Mouse (Mus musculus) heart, embryonic 12.5 days (tissue): ENCODE results near the gene Slc6a8. TPM values are rescaled to one million over a fixed set of nuclear protein-coding genes. Genes with fewer than 3 reads are reported as not detected.
A peak's percentile ranks its signal among the peaks of the same experiment; 100 is the strongest.

Experiments used
- ATAC-seq: fragments of 200-750 bp; cut with Nextera tagmentation; 2 replicates; pipeline ENCODE4 v1.8.0; 2017; ENCODE audit warnings: moderate TSS enrichment, moderate library complexity; ENCODE audit not compliant: insufficient number of reproducible peaks, low FRiP score
- H3K27ac ChIP-seq: fragments of 300-500 bp; sonication (generic); 2 replicates; pipeline ENCODE4 v1.5.1; 2016; ENCODE audit warnings: mild to moderate bottlenecking, moderate library complexity; ENCODE audit not compliant: poor library complexity, severe bottlenecking
- H3K27me3 ChIP-seq: fragments of 300-500 bp; sonication (generic); replicated peaks from 2 replicates; pipeline ENCODE4 v1.6.1; 2016; ENCODE audit warnings: mild to moderate bottlenecking, moderate library complexity
- H3K36me3 ChIP-seq: fragments of 300-500 bp; sonication (generic); 2 replicates; pipeline ENCODE4 v1.6.1; 2016; ENCODE audit warnings: mild to moderate bottlenecking, moderate library complexity
- H3K4me1 ChIP-seq: fragments of 300-500 bp; sonication (generic); replicated peaks from 2 replicates; pipeline ENCODE4 v1.6.1; 2016; ENCODE audit warnings: mild to moderate bottlenecking
- H3K4me2 ChIP-seq: fragments of 300-500 bp; sonication (generic); 2 replicates; pipeline ENCODE4 v1.6.1; 2016; ENCODE audit warnings: mild to moderate bottlenecking, moderate library complexity
- H3K4me3 ChIP-seq: fragments of 300-500 bp; sonication (generic); 2 replicates; pipeline ENCODE4 v1.5.1; 2016; ENCODE audit warnings: mild to moderate bottlenecking
- H3K9ac ChIP-seq: fragments of 300-500 bp; sonication (generic); 2 replicates; pipeline ENCODE4 v1.6.1; 2016; ENCODE audit warnings: mild to moderate bottlenecking, moderate library complexity
- H3K9me3 ChIP-seq: fragments of 300-500 bp; sonication (generic); replicated peaks from 2 replicates; pipeline ENCODE4 v1.6.1; 2016; ENCODE audit warnings: mild to moderate bottlenecking, moderate library complexity
- WGBS: fragments of 180-500 bp; shearing (Covaris S2); methylation state at CpG from one replicate; pipeline ENCODE4 v1.1.7; 2016; 5-methylcytosine and 5-hydroxymethylcytosine counted together
- polyA plus RNA-seq: library from polyadenylated mRNA; unstranded; fragments of >200 nt; fragmentation: Nextera tagmentation; extraction: Ambion mirVana; gene quantifications from 2 replicates; pipeline ENCODE4 v1.2.1, GENCODE M21; 2016

Slc6a8 gene
- polyA plus RNA-seq, 1 experiment from 2014 or later = 8.8 TPM

DNA sequence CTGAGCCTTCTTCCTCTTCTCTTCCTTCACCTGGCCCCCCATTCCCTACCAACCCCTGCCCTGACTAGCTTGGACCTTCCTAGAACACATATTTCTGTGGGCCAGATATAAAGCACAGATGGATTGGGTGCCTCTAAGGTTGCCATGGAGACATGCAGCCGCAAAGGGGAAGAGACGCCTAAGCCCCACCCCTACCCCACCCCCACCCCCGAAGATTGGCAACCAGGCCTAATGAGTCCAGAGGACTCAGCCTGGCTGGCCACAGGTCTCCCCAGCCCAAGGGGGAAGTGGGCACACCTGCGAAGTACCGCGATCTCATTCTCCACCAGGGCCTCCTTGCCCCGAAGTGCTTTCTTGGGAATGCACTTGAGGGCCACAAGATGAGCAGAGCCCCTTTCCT lies 14.6 kb upstream of the Slc6a8 start:
- H3K4me3 ChIP-seq = no peak overlapping the region
- no peak overlapping the region for H3K27ac ChIP-seq
- H3K4me2 ChIP-seq = no peak overlapping the region
- H3K27me3 ChIP-seq = peaks cover 22% of the 10 kb centered on the region
- H3K4me1 ChIP-seq = 0 out of 2 replicates have a peak, but pooled peaks cover 4% of the 10 kb centered on the region
- WGBS = 46% methylated on average over 6 of the region's 7 CpGs
- ATAC-seq = no peak
- no peak overlapping the region for H3K9ac ChIP-seq
- H3K9me3 ChIP-seq = no peaks in the 10 kb centered on the region
- H3K36me3 ChIP-seq = no peaks in the 10 kb centered on the region

DNA sequence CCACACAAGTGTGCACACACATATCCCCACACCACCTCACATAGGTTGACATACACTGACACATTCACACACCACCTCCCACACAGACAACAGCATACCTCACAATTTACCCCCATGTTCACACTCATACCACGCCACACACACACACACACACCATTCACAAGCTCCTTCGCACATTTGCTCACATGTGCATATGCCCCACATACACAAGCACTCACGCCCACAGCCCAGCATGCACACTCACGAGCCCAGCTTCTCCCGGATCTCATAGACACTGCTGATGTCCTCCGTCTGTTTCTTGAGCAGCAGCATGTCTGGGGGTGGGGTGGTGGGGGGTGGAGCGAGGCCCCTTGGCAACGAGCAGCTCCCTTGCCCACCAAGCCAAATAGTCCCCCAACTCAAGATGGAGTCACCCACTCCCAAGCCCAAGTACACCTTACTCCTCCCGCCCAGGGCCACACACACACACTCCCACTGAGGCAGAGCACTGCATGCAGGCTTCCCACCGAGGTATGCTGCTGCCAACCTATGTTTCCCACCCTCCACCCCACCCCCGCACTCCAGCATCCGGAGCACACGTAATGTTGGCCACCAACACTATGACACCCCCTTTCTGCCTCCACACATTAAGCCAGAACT lies 13.9 kb upstream of the Slc6a8 start:
- H3K36me3 ChIP-seq = no peaks in the 10 kb centered on the region
- H3K4me3 ChIP-seq = peak overlapping the region; percentile 54; the same call in 1 of the 2 replicates
- no peaks in the 10 kb centered on the region for H3K9me3 ChIP-seq
- 0 out of 2 replicates have a peak, but pooled peaks cover 4% of the 10 kb centered on the region for H3K4me1 ChIP-seq
- peak overlapping the region; percentile 79 for H3K4me2 ChIP-seq
- no peak overlapping the region for H3K27ac ChIP-seq
- H3K27me3 ChIP-seq = peaks cover 18% of the 10 kb centered on the region
- WGBS = 61% methylated on average over 13 of the region's 13 CpGs
- ATAC-seq = peak; percentile 40
- no peak overlapping the region; the same call in 1 of the 2 replicates for H3K9ac ChIP-seq

DNA sequence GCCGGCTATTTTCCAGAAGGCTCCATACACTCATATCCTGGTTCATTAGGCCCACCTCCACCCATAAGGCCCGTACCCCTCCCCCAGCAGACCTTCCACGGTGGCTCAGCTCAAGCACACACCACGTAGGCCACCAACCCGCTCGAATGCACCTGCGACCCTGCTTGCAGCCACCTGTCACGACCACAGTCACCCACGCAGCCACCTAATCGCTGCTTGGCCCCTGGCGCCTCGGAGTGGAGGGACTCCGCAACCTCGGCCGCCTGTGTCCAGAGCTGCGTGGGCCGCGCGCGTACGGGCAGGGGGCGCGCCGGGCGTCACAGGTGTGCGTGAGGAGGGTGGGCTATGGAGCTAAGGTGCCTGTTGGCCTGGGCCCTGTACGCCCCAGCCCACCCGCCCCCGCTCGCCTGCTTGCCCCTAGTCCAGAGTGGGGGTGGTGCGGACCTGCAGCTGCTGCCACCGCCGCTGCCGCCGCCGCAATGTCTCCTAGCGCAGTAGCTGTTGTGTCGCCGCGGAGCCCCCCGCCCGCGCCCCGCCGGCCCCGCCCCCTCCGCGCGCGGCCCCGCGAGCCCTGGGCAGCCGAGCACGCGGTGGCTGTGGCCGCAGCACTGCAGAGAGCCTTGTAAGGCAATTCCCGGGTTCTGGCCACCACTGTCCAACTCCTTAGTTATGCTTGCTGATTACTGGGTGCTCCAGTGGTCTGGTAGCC lies 13.2 kb upstream of the Slc6a8 start, which contains the start of gene Pnck:
TSS of gene Pnck (minus strand) at position 543 of the 709 bp plus-strand sequence.
- WGBS = 17% methylated on average over 53 of the region's 57 CpGs
- Histone ChIP-seq H3K36me3 (no peaks in the 10 kb centered on the region), H3K27me3 (peaks cover 18% of the 10 kb centered on the region), H3K9me3 (no peaks in the 10 kb centered on the region), H3K9ac (peak within 1 kb of the TSS; percentile 67), H3K4me2 (peak within 1 kb of the TSS; percentile 79), H3K27ac (no peak within 1 kb of the TSS), H3K4me1 (0 out of 2 replicates have a peak, but pooled peaks cover 4% of the 10 kb centered on the region), H3K4me3 (peak within 1 kb of the TSS; percentile 54)
- ATAC-seq = peak; percentile 61

DNA sequence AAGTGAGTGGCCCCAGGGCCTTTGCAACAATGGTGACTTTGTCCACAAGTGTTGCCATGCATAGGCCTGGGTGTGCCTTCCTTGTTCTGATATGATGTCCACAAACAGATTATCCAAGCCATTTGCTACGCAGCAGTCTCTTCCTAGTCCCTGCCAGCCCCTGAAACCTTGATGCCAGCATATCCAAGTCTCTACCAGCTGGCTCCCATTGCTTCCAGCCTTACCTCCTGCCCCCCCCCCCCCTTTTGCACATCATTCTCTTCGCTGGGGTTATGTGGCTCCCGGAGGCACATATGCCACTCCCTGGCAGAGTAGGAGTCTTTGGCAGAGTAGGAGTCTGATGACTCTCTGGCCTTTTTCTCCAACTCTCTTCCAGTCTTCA lies 12.7 kb upstream of the Slc6a8 start:
- Histone ChIP-seq H3K4me1 (0 out of 2 replicates have a peak, but pooled peaks cover 4% of the 10 kb centered on the region), H3K27ac (no peak overlapping the region), H3K27me3 (peaks cover 18% of the 10 kb centered on the region), H3K36me3 (no peaks in the 10 kb centered on the region), H3K4me3 (peak overlapping the region; percentile 54), H3K4me2 (peak overlapping the region; percentile 79), H3K9ac (peak overlapping the region; percentile 67), H3K9me3 (no peaks in the 10 kb centered on the region)
- WGBS = 62% methylated on average over 3 of the region's 3 CpGs
- no peak for ATAC-seq

DNA sequence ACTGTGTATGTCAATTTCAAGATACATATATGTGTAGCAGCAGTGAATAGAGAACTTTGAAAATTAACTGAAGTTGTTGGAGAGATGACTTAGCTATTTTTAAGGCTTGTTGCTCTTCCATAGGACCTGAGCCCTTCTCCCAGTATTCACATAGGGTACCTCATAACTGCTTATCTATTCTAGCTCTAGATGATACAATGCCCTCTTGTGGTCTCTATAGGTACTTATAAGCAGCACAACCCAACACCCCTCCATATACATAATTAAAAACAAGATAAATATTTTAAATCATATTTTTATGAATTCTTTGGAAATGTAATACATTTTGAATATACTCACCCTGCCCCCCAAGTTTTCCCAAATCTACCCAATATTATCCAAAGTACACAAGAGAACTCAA lies 9.8 kb upstream of the Slc6a8 start:
- Histone ChIP-seq H3K9me3 (no peaks in the 10 kb centered on the region), H3K4me1 (0 out of 2 replicates have a peak, but pooled peaks cover 4% of the 10 kb centered on the region), H3K27me3 (peaks cover 13% of the 10 kb centered on the region), H3K4me2 (no peak overlapping the region), H3K36me3 (no peaks in the 10 kb centered on the region), H3K4me3 (no peak overlapping the region), H3K9ac (no peak overlapping the region), H3K27ac (no peak overlapping the region)
- no peak for ATAC-seq

DNA sequence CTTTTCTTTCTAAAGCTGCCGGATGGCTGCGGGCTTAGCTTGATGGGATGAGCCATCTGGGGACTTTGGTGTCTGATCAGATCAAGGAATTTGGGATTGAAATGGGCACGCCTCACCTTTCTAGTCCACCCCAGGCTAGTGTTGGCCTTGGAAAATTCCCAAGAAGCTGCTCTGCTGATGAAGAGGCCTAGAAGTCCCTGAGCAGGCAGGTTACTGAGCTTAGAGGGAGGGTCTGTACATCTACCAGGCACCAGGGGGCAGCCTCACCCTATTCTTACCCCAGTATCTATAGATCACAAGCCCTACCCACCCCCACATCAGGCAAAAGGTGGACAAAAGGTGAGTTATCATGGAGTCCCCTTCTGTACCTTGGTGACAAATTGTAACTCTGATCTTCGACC lies 919 bp upstream of the Slc6a8 start:
- H3K4me1 ChIP-seq = peaks cover 14% of the 10 kb centered on the region
- 0 out of 2 replicates have a peak, but pooled peaks have one; percentile 52 for ATAC-seq
- peaks cover 12% of the 10 kb centered on the region for H3K36me3 ChIP-seq
- H3K4me2 ChIP-seq = no peak overlapping the region
- 39% methylated on average over 4 of the region's 4 CpGs for WGBS
- no peak overlapping the region for H3K4me3 ChIP-seq
- H3K27me3 ChIP-seq = peaks cover 20% of the 10 kb centered on the region
- H3K27ac ChIP-seq = no peak overlapping the region
- H3K9ac ChIP-seq = no peak overlapping the region
- no peaks in the 10 kb centered on the region for H3K9me3 ChIP-seq

DNA sequence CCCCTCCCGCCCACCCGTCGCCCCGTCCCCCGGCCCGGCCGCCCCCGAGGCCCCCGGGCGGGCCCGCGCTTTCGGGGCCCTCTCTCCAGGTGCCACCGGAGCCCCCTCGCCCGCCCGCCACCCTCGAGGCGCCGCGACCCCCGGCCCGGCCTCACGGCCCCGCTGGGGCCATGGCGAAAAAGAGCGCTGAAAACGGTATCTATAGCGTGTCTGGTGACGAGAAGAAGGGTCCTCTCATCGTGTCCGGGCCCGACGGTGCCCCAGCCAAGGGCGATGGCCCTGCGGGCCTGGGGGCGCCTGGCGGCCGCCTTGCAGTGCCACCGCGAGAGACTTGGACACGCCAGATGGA lies 643 bp downstream of the Slc6a8 start:
- no peak for ATAC-seq
- peak overlapping the region; percentile 92 for H3K9ac ChIP-seq
- H3K36me3 ChIP-seq = peaks cover 28% of the 10 kb centered on the region
- H3K9me3 ChIP-seq = no peaks in the 10 kb centered on the region
- 11% methylated on average over 40 of the region's 42 CpGs for WGBS
- peak overlapping the region; percentile 77 for H3K4me2 ChIP-seq
- peaks cover 22% of the 10 kb centered on the region for H3K27me3 ChIP-seq
- peaks cover 14% of the 10 kb centered on the region for H3K4me1 ChIP-seq
- H3K27ac ChIP-seq = peak overlapping the region; percentile 85
- H3K4me3 ChIP-seq = peak overlapping the region; percentile 80

DNA sequence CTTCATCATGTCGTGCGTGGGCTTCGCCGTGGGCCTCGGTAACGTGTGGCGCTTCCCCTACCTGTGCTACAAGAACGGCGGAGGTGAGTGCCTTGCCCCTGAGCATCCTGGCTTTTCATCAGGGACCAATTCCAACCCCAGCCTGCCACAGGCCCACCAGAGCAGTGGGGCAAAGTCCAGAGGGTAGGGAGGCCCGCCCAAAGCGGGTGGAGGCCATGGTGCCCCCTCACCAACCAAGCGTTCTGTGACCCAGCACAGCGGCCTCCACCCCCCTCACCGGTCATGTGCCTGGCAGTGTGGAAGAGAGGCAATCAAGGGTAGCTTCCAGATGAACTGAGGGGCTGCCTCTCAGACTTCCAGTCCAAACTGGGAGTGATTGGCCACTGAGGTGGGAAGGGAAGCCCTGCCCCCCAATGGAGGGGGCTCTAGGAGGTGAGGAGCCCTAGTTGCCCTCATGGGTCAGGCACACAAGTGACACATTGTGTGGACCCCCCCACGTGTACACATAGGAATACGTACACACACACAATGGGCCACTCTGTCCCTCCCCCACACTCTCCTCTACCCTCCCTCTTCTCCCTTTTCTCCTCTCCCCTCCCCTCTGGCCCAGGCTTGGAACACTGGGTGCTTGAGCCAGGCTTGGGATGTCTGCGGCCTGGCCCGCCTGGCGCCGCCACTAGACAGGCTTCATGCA lies 1.2 kb downstream of the Slc6a8 start:
- Histone ChIP-seq H3K4me1 (peaks cover 14% of the 10 kb centered on the region), H3K4me3 (peak overlapping the region; percentile 80), H3K36me3 (peaks cover 33% of the 10 kb centered on the region), H3K9me3 (no peaks in the 10 kb centered on the region), H3K4me2 (peak overlapping the region; percentile 77), H3K9ac (peak overlapping the region; percentile 92), H3K27ac (peak overlapping the region; percentile 85), H3K27me3 (peaks cover 22% of the 10 kb centered on the region)
- peak; percentile 20 for ATAC-seq
- 28% methylated on average over 20 of the region's 20 CpGs for WGBS

DNA sequence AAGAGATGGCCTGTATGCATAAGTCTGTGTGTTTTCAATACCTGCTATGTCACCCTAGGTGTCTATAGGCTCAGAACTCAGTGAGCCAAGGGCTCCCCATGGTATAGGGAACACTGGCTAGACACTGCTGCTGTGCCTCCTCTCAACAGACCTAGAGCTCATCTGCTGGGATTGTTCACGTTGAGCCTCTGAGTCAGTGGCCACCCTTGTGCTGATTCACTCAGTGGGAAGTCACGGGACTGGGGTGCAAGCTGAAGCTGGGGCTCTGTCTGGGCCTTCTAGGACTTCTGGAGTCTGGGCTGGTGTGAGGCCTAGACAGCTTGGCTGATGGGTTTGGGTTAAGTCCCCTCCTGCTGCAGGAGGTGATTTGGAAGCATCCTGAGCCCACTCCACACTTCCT lies 2.3 kb downstream of the Slc6a8 start:
- peak overlapping the region; percentile 80 for H3K4me3 ChIP-seq
- 84% methylated on average over 2 of the region's 2 CpGs for WGBS
- H3K9me3 ChIP-seq = no peaks in the 10 kb centered on the region
- peaks cover 14% of the 10 kb centered on the region for H3K4me1 ChIP-seq
- ATAC-seq = no peak
- H3K27me3 ChIP-seq = peaks cover 16% of the 10 kb centered on the region; the same call in 1 of the 2 replicates
- peak overlapping the region; percentile 92; the same call in 1 of the 2 replicates for H3K9ac ChIP-seq
- H3K36me3 ChIP-seq = peaks cover 44% of the 10 kb centered on the region
- peak overlapping the region; percentile 77 for H3K4me2 ChIP-seq
- H3K27ac ChIP-seq = no peak overlapping the region

DNA sequence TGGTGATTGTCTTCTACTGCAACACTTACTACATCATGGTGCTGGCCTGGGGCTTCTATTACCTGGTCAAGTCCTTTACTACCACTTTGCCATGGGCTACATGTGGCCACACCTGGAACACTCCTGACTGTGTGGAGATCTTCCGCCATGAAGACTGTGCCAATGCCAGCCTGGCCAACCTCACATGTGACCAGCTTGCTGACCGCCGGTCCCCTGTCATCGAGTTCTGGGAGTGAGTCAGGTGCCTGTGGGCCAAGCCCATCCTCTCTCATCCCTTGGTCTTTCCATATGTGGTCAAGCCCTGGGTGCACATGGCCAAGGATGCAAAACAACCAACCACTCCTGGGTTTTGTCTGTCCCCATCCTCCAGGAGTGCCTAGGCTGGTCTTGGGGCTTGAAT lies 3.7 kb downstream of the Slc6a8 start:
- Histone ChIP-seq H3K4me1 (peaks cover 14% of the 10 kb centered on the region), H3K4me2 (no peak overlapping the region), H3K4me3 (no peak overlapping the region), H3K9ac (no peak overlapping the region), H3K27me3 (peaks cover 16% of the 10 kb centered on the region; the same call in 1 of the 2 replicates), H3K36me3 (peaks cover 55% of the 10 kb centered on the region), H3K9me3 (no peaks in the 10 kb centered on the region), H3K27ac (no peak overlapping the region)
- 89% methylated on average over 4 of the region's 4 CpGs for WGBS
- ATAC-seq = no peak

DNA sequence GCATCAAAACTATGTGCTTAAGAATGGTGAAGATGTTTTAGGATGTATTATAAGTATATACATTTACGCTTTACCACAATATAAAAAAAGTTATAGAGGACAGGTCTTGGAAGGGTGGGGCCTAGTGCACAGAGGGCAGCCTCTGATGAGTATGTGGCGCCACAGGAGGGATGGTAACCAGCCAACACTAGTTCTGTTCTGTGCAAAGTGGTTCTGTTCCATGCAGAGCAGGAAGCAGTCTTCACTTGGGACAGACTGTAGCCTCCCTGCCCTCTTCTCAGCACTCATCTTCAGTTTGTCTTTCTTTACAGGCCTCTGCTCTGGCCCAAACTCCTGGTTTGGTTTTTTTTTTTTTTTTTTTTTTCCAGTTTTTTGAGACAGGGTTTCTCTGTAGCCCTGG lies 11.2 kb downstream of the Slc6a8 start:
- Histone ChIP-seq H3K4me3 (no peak overlapping the region), H3K27ac (no peak overlapping the region), H3K4me1 (peaks cover 13% of the 10 kb centered on the region), H3K9me3 (no peaks in the 10 kb centered on the region), H3K9ac (no peak overlapping the region), H3K27me3 (no peaks in the 10 kb centered on the region), H3K4me2 (no peak overlapping the region), H3K36me3 (peaks cover 46% of the 10 kb centered on the region)
- WGBS = 85% methylated on average over 2 of the region's 2 CpGs
- no peak for ATAC-seq
